Mouse (Mus musculus): ENCODE results near the gene Tcam1. TPM values are rescaled to one million over a fixed set of nuclear protein-coding genes. Genes with fewer than 3 reads are reported as not detected.

Gene Tcam1
- total and polyA plus RNA-seq, 3 experiments = 4.6 to 8.9 TPM; not detected in 1

DNA sequence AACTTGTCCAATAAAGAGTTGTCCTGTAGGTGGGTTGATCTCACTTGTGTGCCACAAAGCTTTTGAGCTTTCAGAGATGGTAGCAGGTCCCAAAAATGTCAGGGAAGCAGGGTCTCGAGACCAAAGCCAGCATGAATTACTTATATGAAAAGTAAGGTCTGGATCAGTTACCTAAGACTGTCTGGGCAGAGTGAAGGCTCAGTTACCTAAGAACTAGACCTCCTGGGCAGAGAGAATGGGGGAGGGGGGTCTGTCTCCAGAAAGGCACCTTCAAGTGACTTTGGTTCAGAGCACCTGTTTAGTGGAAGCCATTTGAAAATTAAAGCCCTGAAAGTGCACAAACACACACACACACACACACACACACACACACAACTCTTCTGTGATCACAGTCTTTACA lies 2.1 kb upstream of the Tcam1 start:
- Histone ChIP-seq H3K79me2 (ENCODE audit: control insufficient read depth, insufficient read depth, low read length, poor library complexity) (peaks cover 32% of the 10 kb centered on the region), H3K27ac (ENCODE audit: control insufficient read depth, low read depth, low read length) (no peak overlapping the region), H3K36me3 (ENCODE audit: control insufficient read depth in 1 of 2, insufficient read depth in 2 of 2, low read length in 2 of 2) (peaks cover 0 to 18% of the 10 kb centered on the region in 2 experiments; a peak in 2 of 4 replicates), H3K4me3 (ENCODE audit: control insufficient read depth in 1 of 2, insufficient read depth in 1 of 2, low read depth in 2 of 2, low read length in 2 of 2) (no peak overlapping the region), H3K9ac (ENCODE audit: control insufficient read depth, low read depth, low read length, poor library complexity, severe bottlenecking) (no peak overlapping the region), H3K4me1 (ENCODE audit: control insufficient read depth in 1 of 2, insufficient read depth in 2 of 2, low read length in 2 of 2) (peaks cover 0 to 34% of the 10 kb centered on the region in 2 experiments; a peak in 3 of 4 replicates), H3K27me3 (ENCODE audit: control insufficient read depth in 1 of 2, insufficient read depth in 2 of 2, low read length in 2 of 2) (no peaks in the 10 kb centered on the region), H3K9me3 (replicated peaks; ENCODE audit: insufficient read depth, low read length) (no peaks in the 10 kb centered on the region)
- TF ChIP-seq EP300 (IDR thresholded peaks at IDR 0.05; ENCODE audit: low read depth in 1 of 2, low read length in 2 of 2) (no peak), MYB (IDR thresholded peaks at IDR 0.05; ENCODE audit: low read depth, low read length) (no peak), ELF1 (IDR thresholded peaks at IDR 0.05; ENCODE audit: low read depth, low read length) (no peak), GATA1 (IDR thresholded peaks at IDR 0.05; ENCODE audit: low read depth, low read length) (no peak), ZC3H11A (IDR thresholded peaks at IDR 0.05; ENCODE audit: low read depth, low read length) (no peak), KAT2A (conservative IDR thresholded peaks at IDR 0.05; ENCODE audit: low read depth, low read length) (no peak), TCF12 (IDR thresholded peaks at IDR 0.05; ENCODE audit: low read depth, low read length) (no peak)
- DNase-seq (ENCODE audit: low read depth, low spot score) = no peak

- TF ChIP-seq CHD1 (IDR thresholded peaks at IDR 0.05; ENCODE audit: low read depth, low read length) = no peak
- TF ChIP-seq SIN3A (IDR thresholded peaks at IDR 0.05; ENCODE audit: low read length) = no peak
- TF ChIP-seq ZMIZ1 (IDR thresholded peaks at IDR 0.05; ENCODE audit: low read depth, low read length) = no peak
- no peak for TF ChIP-seq TAL1 (IDR thresholded peaks at IDR 0.05; ENCODE audit: low read length)
- TF ChIP-seq USF1 (IDR thresholded peaks at IDR 0.05; ENCODE audit: low read depth, low read length) = no peak
- TF ChIP-seq POLR2AphosphoS2 (IDR thresholded peaks at IDR 0.05; ENCODE audit: low read length) = no peak
- no peak for TF ChIP-seq JUND (IDR thresholded peaks at IDR 0.05; ENCODE audit: low read depth, low read length)
- no peak for TF ChIP-seq ZNF384 (IDR thresholded peaks at IDR 0.05; ENCODE audit: low read depth, low read length)
- no peak for TF ChIP-seq MEF2A (IDR thresholded peaks at IDR 0.05; ENCODE audit: extremely low read depth, insufficient replicate concordance, low read depth, low read length, poor library complexity, severe bottlenecking)
- Histone ChIP-seq H3K4me1 (ENCODE audit: control insufficient read depth in 1 of 2, insufficient read depth in 2 of 2, low read length in 2 of 2) (peaks cover 0 to 34% of the 10 kb centered on the region in 2 experiments; a peak in 3 of 4 replicates), H3K27ac (ENCODE audit: control insufficient read depth, low read depth, low read length) (no peak overlapping the region), H3K79me2 (ENCODE audit: control insufficient read depth, insufficient read depth, low read length, poor library complexity) (peaks cover 29% of the 10 kb centered on the region), H3K9me3 (replicated peaks; ENCODE audit: insufficient read depth, low read length) (no peaks in the 10 kb centered on the region), H3K36me3 (ENCODE audit: control insufficient read depth in 1 of 2, insufficient read depth in 2 of 2, low read length in 2 of 2) (peaks cover 0 to 18% of the 10 kb centered on the region in 2 experiments; a peak in 2 of 4 replicates), H3K9ac (ENCODE audit: control insufficient read depth, low read depth, low read length, poor library complexity, severe bottlenecking) (no peak overlapping the region), H3K27me3 (ENCODE audit: control insufficient read depth in 1 of 2, insufficient read depth in 2 of 2, low read length in 2 of 2) (no peaks in the 10 kb centered on the region), H3K4me3 (ENCODE audit: control insufficient read depth in 1 of 2, insufficient read depth in 1 of 2, low read depth in 2 of 2, low read length in 2 of 2) (no peak overlapping the region)
- no peak for DNase-seq (ENCODE audit: low read depth, low spot score)
These were observed 1.5 kb upstream of the Tcam1 start for GRCm38 (mm10) chr11:106274971-106275411.
